9 mouse cellular contexts compared by ENCODE assay signal in the genomic region with DNA sequence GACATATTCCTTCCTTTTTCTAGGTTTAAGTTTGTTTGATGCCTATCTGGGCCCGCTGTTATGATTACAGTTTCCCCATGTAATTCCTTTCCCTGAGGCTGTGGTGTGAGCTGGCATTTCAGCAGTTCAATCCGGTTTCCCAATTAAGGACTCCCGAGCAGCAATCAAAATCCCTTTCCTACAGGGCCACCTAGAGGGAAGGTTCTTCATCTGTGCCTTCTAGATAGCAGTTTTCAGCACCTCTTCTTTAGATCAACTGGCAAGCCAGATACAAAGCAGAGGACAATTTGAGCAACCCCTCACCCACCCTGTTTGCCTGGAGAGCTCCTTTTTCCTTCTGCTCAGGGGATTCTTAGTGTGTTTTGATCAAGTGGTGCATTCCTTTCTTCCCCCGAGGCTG. TPM values are rescaled to one million over a fixed set of nuclear protein-coding genes. Genes with fewer than 3 reads are reported as not detected.
DNase-seq lines count a peak whose midpoint lies in the region; ATAC-seq lines count a peak whose summit lies in the region.
"Had no signal": no experiment of that assay in that cellular context is flagged by ENCODE, and none has a peak within 500 bp of the region (broad histone marks: within the 10 kb centered on the region; RNA-seq: fewer than 3 reads in every experiment).

No protein-coding gene starts in this region.

- peaks cover 38% of the 10 kb centered on the region for H3K36me3 ChIP-seq in heart, embryonic 14.5 days (ENCODE audit: control insufficient read depth, insufficient read depth, low read length)
- peaks cover 36% of the 10 kb centered on the region for H3K36me3 ChIP-seq in limb, embryonic 10.5 days
- peaks cover 14% of the 10 kb centered on the region for H3K36me3 ChIP-seq in hindbrain, embryonic 16.5 days (ENCODE audit: control insufficient read depth, insufficient read depth, low read length)

- peaks cover 11 to 18% of the 10 kb centered on the region in 2 experiments; a peak in 3 of 4 replicates for H3K4me1 ChIP-seq in heart, embryonic 14.5 days (ENCODE audit: control insufficient read depth in 2 of 2, insufficient read depth in 2 of 2, low read length in 2 of 2)
- no peaks in the 10 kb centered on the region for H3K4me1 ChIP-seq in limb, embryonic 10.5 days
- no peaks in the 10 kb centered on the region for H3K4me1 ChIP-seq in hindbrain, embryonic 16.5 days (ENCODE audit: control insufficient read depth, insufficient read depth, low read depth, low read length)

- peak overlapping the region; percentile 39 to 42; a peak in 2 of 4 replicates for H3K27ac ChIP-seq in heart, embryonic 14.5 days (replicated peaks in 1 of 2; ENCODE audit: control insufficient read depth in 1 of 2, insufficient read depth in 1 of 2, low read depth in 2 of 2, low read length in 2 of 2)
- H3K27ac ChIP-seq in limb, embryonic 10.5 days: no peak overlapping the region
- no peak overlapping the region for H3K27ac ChIP-seq in hindbrain, embryonic 16.5 days (ENCODE audit: low read depth, low read length)

- H3K4me2 ChIP-seq in heart, embryonic 14.5 days (ENCODE audit: low read length): 0 out of 2 replicates have a peak overlapping the region, but pooled peaks have one; percentile 13
- no peak overlapping the region for H3K4me2 ChIP-seq in hindbrain, embryonic 16.5 days (ENCODE audit: low read length)

- H3K9me3 ChIP-seq in heart, embryonic 14.5 days (ENCODE audit: control insufficient read depth, low read length): no peaks in the 10 kb centered on the region
- no peaks in the 10 kb centered on the region for H3K9me3 ChIP-seq in limb, embryonic 10.5 days (replicated peaks)
- H3K9me3 ChIP-seq in hindbrain, embryonic 16.5 days (ENCODE audit: control insufficient read depth, low read length): no peaks in the 10 kb centered on the region

- 7% methylated on average over 4 of the region's 4 CpGs for WGBS in heart, embryonic 14.5 days
- 82% methylated on average over 4 of the region's 4 CpGs for WGBS in limb, embryonic 10.5 days
- WGBS in hindbrain, embryonic 16.5 days: 68% methylated on average over 4 of the region's 4 CpGs

- H3K9ac ChIP-seq in heart, embryonic 14.5 days (ENCODE audit: low read length): 0 out of 2 replicates have a peak overlapping the region, but pooled peaks have one; percentile 8
- H3K9ac ChIP-seq in hindbrain, embryonic 16.5 days (ENCODE audit: low read depth, low read length): no peak overlapping the region

- no peak for DNase-seq in heart, adult 9 months (ENCODE audit: low spot score in 2 of 2)
- DNase-seq in A20 (ENCODE audit: low read depth, low spot score): peak; percentile 72
- peak; percentile 70 for DNase-seq in c-Kit-positive CD71-negative TER-119-negative erythroid progenitor cells, embryonic 14.5 days (ENCODE audit: low read depth)
- peak; percentile 44 to 64 for DNase-seq in layer of hippocampus, postnatal 10 days (ENCODE audit: low spot score in 2 of 2)
- no peak for DNase-seq in limb, embryonic 10.5 days (ENCODE audit: low spot score)
- DNase-seq in spleen, postnatal 14 days (ENCODE audit: low spot score in 2 of 2): no peak

- H3K27me3 ChIP-seq in heart, embryonic 14.5 days (ENCODE audit: control insufficient read depth, insufficient read depth, low read length): peaks cover 6% of the 10 kb centered on the region
- H3K27me3 ChIP-seq in limb, embryonic 10.5 days (ENCODE audit: low read depth, poor library complexity, severe bottlenecking): peaks cover 16% of the 10 kb centered on the region
- no peaks in the 10 kb centered on the region; the same call in 1 of the 2 replicates for H3K27me3 ChIP-seq in hindbrain, embryonic 16.5 days (replicated peaks; ENCODE audit: control insufficient read depth, insufficient read depth, low read length)

- no peak for ATAC-seq in heart, embryonic 14.5 days (ENCODE audit: insufficient number of reproducible peaks, insufficient read depth, low FRiP score, low read depth)
- ATAC-seq in hindbrain, embryonic 16.5 days: no peak

- no peak overlapping the region for H3K4me3 ChIP-seq in heart, embryonic 14.5 days (ENCODE audit: control insufficient read depth in 1 of 2, insufficient read depth in 1 of 2, low read depth in 1 of 2, low read length in 2 of 2)
- no peak overlapping the region for H3K4me3 ChIP-seq in limb, embryonic 10.5 days
- no peak overlapping the region for H3K4me3 ChIP-seq in hindbrain, embryonic 16.5 days (ENCODE audit: low read length)

RNA-seq across cellular contexts. Expression of a gene that starts 14.0 kb away (rescaled TPM):
- 0.18 TPM in 1 of 2 replicates, not detected in the other for polyA plus RNA-seq in heart, embryonic 14.5 days (2014; fragmentation: Nextera tagmentation; extraction: Ambion mirVana)
- under 1 TPM; 0.25 to 0.85 TPM for total RNA-seq in layer of hippocampus, postnatal 10 days (2021)
- not detected in 2 replicates for polyA plus RNA-seq in limb, embryonic 10.5 days (2016; fragmentation: Nextera tagmentation; extraction: Ambion mirVana)
- 0.30 and 0.33 TPM in 2 replicates for polyA plus RNA-seq in hindbrain, embryonic 16.5 days (2015; fragmentation: Nextera tagmentation; extraction: Ambion mirVana)
- total RNA-seq: liver, adult 2 months had no signal
- polyA plus RNA-seq: liver, adult 2 months had no signal

RNA-seq across cellular contexts. Expression of a gene that starts 22.6 kb away (rescaled TPM):
- polyA plus RNA-seq in heart, embryonic 14.5 days (2014; fragmentation: Nextera tagmentation; extraction: Ambion mirVana): 6.8 and 7.4 TPM in 2 replicates
- 10 to 100 TPM; 29.3 to 30.3 TPM for total RNA-seq in layer of hippocampus, postnatal 10 days (2021)
- polyA plus RNA-seq in limb, embryonic 10.5 days (2016; fragmentation: Nextera tagmentation; extraction: Ambion mirVana): 4.7 and 5.1 TPM in 2 replicates
- 6.0 and 8.6 TPM in 2 replicates for polyA plus RNA-seq in hindbrain, embryonic 16.5 days (2015; fragmentation: Nextera tagmentation; extraction: Ambion mirVana)

Comparison
In these comparisons a context has a peak if more than half of its experiments do, and no peak if none do; other contexts are left out.
1. H3K27ac ChIP-seq: peak in heart, embryonic 14.5 days (2 of 2); none in limb, embryonic 10.5 days (single experiment) and hindbrain, embryonic 16.5 days (single experiment).
2. DNase-seq: peak in A20 (single experiment), c-Kit-positive CD71-negative TER-119-negative erythroid progenitor cells, embryonic 14.5 days (single experiment) and layer of hippocampus, postnatal 10 days (2 of 2); none in heart, adult 9 months (0 of 2), limb, embryonic 10.5 days (single experiment) and spleen, postnatal 14 days (0 of 2).